Mouse (Mus musculus) ovary, adult 18-20 months (tissue): Measurements from ENCODE around the gene Syncrip.
A peak's percentile ranks its signal among the peaks of the same experiment; 100 is the strongest.
"Not testable (repeated sequence)": the region's sequence is repeated elsewhere in the genome, so short reads cannot be mapped to it uniquely, and the experiment has no call there.

Source experiments
- DNase-seq: peaks from one replicate; pipeline ENCODE4 v3.0.0; 2022; ENCODE audit warnings: low spot score, mixed read lengths

Gene Syncrip

DNA sequence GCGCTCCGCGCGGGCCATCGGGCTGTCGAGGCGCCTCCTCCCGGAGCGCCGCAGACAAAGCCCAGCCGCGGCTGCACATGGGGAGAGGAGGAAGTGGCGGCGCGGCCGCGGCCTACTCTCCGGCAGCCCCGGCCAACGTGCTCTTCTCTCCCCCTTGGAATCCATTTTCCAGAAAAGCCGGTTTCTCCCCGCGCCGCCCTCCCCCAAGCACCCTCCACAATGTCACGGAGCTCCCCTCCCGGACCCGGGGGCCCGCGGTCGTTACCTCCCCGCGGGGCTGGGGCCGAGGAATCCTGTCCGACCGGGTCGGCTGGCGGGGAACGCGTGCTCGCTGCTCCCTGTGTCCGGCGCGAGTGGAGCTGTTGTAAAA lies 598 bp downstream of the Syncrip start:
- DNase-seq: peak; percentile 9

DNA sequence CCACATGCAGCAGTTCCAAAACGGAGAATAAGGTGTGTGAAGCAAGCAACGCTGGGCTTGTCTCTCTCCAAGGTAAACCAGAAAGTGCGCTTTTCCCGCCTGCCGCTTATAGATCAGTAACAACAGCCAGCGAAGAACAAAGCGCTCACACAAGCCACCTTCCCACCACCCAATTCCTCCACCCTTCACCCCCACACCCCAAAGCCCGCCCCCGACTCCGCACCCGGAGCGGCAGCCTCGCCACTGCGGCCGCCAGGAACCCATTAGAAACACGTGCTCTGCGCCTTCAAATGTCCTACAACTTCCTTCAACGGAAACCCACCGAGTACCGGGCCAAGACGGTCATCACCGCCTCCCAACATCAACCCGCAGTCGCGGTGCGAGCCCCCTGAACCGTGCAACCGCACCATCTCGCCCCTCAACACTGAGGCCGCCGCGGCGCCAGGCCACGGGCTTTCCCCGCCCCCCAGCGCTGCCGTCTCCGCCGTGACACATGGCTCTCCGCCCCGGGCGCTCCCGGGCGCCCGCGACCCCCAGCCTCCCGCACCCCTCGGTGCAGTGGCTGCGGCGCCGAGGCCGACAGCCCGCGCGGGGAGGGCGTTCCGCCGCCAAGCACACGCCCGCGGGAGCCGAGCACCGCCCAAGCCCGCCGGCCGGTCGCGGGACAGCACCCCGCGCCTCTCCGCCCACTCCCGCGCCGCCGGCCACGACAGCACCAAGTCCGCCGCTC lies 1.1 kb downstream of the Syncrip start:
- DNase-seq: peak; percentile 15

DNA sequence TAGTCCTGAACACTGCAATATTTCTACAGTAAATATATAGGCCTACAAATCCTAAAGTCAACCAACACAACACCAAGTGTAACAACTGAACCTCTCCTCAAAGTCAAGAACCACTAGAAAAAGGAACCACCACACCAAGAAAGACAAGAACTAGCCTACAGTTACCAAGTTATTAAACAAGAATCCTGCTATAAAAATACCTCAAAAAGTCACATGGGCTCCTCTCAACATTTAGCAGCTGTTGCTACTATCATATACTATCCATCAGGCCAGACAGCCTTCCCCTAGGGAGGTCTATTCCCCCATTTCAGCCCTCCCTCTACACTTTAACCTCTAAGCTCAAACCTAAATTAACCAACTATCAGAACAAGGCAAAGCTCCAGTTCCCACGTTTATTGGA lies 2.3 kb downstream of the Syncrip start:
- no peak for DNase-seq

DNA sequence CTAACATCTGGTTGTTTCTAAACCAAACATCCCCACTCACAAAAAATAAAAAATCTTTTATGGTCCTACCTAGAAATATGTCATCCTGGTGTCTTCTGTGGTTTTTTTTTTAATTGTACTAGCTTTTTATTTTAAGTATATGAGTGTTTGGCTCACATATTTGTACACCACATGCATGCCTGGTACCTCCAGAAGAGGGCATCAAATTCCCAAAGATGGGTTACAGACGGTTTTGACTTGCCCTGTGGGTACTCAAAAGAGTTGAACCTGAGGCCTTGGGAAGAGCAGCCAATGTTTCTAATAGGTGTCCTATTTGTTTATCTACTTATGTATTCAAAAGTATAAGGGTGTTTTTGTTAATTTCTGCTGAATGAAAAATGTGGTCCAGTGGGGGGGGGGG lies 6.2 kb downstream of the Syncrip start:
- no peak for DNase-seq

DNA sequence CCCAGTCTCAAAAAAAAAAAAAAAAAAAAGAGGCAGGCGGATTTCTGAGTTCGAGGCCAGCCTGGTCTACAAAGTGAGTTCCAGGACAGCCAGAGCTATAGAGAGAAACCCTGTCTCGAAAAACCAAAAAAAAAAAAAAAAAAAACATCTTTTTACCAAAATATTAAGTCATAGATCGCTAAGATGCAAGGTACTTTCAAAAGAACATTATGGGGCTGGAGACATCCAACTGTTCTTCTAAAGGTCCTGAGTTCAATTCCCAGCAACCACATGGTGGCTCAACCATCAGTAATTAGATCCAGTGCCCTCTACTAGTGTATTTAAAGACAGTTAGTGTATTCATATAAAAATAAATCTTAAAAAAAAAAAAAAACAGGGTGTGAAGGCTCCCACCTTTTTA lies 21.4 kb downstream of the Syncrip start:
- DNase-seq: not testable (repeated sequence)

DNA sequence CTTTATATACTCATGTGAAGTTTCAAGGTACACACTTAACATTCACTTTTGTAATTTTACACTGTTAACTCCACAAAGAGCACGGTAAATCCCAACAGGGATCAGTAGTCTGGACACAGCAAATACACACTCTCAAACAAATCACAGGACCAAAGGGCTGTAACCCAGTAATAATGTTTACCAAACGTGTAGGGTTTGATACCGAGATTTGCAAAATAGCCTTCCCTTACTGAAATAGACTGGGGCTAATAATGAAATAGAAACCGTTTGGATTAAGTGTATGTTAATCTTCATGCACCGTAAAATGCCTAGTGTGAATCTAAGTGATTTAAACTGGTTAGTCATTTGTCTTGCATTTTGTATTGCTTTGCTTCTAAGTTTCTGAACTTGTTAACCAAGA lies 42.4 kb downstream of the Syncrip start:
- DNase-seq: no peak

DNA sequence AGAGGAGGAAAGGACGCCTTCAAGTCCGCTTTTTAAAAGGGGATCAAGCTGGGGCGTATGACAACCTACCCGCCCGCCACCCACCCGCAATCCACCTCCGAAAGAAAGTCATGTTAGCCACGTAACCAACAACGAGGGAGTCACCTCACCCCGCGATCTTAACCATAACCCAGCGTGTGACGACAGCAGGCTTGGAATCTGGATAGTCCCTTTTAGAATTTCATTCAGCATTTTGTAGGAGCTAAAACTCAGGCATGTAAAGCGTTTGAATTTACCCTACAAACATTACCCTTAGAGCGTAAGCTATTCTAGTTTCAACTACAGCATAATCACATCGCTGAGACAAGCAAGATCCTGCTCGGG lies 43.2 kb downstream of the Syncrip start:
- no peak for DNase-seq

DNA sequence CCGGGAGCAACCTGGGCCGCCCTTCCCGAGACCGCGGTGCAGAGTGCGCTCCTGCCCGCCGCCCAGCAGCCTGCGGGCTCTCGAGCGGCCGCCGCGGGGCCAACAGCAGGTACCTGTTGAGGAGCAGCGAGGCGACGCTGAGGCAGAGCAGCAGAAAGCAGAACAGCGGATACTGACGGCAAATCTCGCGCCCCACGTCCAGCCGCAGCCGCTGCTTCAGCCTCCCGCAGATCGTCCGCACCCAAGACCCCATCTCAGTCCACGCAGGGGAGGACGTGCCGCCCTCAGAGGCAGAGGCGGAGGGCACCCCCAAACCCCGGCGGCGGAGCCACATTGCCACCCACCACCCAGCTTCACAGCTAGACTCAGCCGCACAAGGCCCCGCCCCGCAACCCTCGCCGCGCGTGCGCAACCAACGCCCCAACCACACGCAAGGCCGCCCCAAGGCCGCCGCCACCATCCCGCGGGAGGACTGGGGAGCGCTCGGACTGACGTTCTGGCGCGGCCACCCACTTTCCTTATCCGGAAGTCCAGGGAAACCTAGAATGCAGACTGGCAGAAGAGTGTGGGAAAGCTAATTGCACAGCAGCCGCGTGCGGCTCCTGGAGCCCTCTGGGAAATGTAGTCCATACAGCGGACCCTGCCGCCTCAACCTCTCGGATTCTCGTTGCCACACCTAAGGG lies 43.7 kb downstream of the Syncrip start, which contains the start of gene Snx14:
TSS of gene Snx14 (minus strand) at position 404 of the 683 bp plus-strand sequence.
- peak; percentile 96 for DNase-seq

DNA sequence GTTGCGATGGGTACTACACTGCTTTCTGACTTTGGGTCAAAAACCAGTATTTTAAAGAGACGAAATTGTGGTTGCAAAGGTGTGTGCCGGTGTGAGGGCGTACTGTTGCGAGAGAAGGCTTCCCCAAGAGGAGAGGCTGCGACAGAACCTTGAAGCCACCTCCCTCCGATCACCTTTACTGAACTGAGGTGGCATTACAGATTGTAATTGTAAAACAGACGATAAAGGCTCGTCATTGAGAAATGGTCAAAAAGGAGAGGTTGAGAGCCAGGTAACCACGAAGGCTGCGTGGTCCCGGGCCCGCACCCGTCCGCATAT lies 44.2 kb downstream of the Syncrip start:
- DNase-seq: no peak

DNA sequence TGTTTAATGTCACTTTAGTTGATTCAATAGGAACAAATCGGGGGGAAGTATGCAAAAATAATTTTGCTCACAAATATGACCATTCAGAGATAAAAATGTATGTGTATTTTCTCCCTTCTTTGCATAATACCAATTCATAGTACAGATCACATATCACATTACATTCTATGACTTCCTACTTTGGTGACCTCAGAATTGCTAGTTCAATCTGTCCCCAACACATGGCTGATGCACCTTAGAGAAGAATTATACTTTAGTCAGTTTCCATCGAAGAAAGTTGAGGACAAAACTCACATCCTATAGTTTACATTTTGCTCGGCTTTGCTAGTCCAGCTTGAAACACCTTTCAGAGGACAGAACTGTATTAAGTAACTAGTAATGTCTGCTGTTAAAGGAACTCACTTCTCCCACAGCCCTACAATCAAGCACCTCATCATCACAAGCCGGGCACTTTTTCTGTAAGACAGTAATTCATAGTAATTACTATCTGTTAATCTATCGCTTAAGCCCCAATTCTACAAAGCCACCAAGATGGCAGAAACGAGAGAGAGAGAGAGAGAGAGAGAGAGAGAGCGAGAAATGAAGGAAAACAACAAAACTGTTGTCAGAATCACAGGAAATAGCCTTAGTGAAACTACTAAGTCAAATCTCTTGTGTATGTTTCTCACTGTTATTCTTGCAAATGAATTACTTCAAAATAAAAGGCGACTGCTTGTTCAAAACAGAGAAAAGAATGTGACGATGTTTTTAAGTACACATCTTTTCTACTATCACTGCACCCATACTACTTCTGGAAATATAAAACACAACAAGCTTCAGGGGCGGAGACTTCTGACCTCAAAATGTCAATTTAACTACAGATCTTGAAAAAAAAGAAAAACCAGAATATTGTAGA lies 44.8 kb downstream of the Syncrip start:
- DNase-seq: no peak

DNA sequence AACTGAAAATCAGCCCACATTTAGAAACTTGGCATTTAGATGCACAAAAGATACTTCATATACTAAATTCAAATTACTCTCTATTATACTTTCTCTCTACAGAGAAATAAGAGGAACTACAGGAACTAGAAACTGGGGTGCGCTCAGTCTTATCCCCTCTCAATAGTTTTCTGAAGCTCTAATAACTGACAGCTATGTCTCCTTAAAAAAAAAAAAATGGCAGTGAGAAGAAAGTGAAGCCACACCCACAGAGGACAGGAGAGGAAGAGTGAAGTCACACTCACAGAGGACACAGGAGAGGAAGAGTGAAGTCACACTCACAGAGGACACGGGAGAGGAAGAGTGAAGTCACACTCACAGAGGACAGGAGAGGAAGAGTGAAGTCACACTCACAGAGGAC lies 58.0 kb downstream of the Syncrip start:
- no peak for DNase-seq

DNA sequence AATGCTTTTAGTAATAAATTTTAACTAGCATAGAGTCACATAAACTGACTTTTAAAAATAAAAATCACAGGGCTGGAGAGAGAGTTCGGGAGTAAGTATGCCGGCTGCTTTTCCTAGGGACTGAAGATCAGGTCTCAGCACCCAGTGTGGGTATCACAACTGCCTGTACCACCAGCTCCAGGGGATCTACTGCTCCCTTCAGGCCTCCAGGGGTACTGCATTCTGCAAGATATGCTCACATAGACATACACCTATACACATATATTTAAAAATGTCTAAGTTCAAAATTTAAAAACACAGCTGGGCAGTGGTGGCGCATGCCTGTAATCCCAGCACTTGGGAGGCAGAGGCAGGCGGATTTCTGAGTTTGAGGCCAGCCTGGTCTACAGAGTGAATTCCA lies 59.9 kb downstream of the Syncrip start:
- no peak for DNase-seq

DNA sequence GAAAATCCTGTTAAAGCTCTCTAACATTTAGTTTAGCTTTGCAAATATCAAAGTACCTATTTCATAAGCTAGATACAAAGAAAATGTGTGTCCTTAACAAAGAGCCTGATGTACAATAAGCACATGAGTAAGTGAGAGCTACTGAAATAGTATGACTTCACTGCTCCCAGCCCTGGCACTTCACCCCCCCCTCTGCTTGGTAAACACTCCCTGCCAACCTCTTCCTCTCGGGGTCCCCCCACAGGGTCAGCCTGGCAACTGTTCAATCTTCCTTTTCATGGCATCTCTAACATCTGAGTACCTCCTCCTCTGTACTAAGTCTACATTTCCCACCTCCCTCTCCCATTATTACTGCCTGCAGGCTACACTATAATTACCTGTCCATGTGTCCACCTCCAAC lies 65.6 kb downstream of the Syncrip start:
- DNase-seq: no peak

DNA sequence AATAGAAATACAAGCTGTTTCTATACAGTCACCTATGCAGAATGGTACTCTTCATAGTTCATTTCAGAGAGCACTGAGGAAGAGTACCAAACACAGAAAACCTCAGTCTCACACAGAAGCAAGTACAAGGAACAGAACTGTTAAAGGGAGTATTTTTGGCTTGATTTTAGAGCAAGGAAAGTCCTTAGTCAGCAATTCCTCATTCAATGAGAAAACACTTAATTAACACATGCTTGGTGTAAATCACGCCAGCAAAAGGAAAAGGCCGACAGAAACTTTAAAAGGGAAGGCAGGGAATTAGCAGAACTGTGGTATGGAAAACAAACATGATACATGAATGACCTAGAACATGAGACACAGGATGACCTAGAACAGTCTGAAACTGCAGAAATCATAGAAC lies 72.4 kb downstream of the Syncrip start:
- no peak for DNase-seq

DNA sequence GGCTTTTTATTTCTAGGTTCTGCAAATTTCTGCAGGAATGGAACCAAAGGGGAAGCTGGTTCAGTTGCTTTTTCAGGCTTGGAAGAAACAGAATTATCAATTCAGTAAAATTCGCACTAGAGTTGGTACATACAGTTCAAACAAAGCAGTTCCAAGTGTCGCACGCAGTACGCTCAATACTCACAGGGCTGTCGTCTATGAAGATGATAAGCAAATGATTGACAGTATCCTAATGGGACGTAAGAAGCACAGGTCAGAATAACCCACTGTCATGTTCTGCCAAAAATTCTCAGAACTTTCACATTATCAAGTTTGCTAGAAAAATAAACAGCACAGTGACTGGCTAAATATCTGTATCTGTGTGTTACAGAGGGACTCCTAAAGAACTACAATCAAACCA lies 77.9 kb downstream of the Syncrip start:
- no peak for DNase-seq

DNA sequence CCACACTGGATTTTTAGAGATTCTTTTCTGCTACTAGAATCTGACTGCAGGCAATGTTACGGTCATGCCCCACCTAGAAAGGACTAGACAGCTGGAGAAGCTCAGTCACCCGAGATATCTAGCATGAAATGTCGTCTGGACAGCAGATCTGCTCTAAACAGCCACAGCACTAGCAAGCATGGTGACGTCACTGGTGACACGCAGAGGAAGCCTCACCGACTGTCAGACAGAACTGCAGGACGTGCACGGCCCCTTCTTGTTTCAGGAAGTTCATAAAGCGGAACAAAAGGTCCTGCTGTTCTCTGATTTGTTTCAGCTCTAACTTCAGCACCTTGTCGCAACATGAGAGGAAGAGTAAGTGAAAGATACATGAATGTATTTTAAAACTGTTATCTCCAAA lies 78.3 kb downstream of the Syncrip start:
- DNase-seq: no peak

DNA sequence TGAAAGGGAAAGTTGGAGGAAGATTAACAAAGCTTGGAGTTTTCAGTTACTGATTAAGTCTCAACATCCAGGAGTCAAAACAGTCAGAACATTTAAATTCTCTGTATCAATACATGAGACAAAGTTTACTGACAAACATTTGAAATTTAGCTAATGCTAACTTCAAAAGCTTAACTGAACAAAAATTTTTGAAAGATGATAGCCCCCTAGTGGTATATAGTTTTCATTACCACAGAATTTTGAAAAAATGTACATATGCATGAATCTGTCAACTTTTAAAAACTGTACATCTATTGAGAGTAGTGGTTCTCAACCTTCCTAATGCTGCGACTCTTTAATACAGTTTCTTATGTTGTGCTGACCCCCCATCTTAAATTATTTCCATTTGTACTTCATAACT lies 83.9 kb downstream of the Syncrip start:
- DNase-seq: no peak
